In the genomic region with DNA sequence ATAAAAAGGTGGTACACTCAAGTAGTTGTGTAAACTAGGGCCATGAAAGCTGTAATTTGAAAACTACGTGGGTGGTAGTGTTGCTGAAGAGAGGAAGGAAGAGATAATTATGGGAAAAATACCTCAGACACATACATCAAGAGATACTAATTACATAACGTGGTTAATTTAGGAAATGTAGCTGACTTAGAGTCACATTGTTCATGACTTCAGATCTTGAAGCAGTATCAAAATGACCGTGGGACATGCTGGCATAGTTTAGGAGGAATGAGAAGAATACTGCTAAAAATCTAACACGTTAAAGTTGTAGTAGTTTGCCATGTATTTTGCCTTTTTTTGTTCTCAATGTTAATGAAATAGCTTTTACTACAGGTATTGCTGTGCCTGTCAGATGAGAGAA, we compare ENCODE assay signal across 21 mouse cellular contexts.
DNase-seq lines count a peak whose midpoint lies in the region; ATAC-seq and TF ChIP-seq lines count a peak whose summit lies in the region.
"Had no signal": no experiment of that assay in that cellular context is flagged by ENCODE, and none has a peak within 500 bp of the region (broad histone marks: within the 10 kb centered on the region; RNA-seq: fewer than 3 reads in every experiment).

No protein-coding gene starts in this region.

- H3K4me3 ChIP-seq in left cerebral cortex, adult 2 months, result no peak overlapping the region
- H3K4me3 ChIP-seq: embryonic facial prominence, embryonic 10.5 days; embryonic facial prominence, embryonic 12.5 days; forebrain, embryonic 13.5 days; forebrain, embryonic 15.5 days had no signal

- TF ChIP-seq CTCF in left cerebral cortex, adult 2 months (IDR thresholded peaks at IDR 0.05), result no peak

- H3K27ac ChIP-seq in left cerebral cortex, adult 2 months, result peak overlapping the region; percentile 63; the same call in 1 of the 2 replicates
- H3K27ac ChIP-seq: embryonic facial prominence, embryonic 10.5 days; embryonic facial prominence, embryonic 12.5 days; forebrain, embryonic 13.5 days; forebrain, embryonic 15.5 days had no signal

- DNase-seq in frontal cortex, postnatal 10 days (ENCODE audit: low spot score in 2 of 2), result no peak
- no peak for DNase-seq in left cerebral cortex, adult 2 months (ENCODE audit: extremely low spot score in 1 of 2, low spot score in 2 of 2)
- no peak for DNase-seq in left cerebral cortex, adult 18-20 months (ENCODE audit: low spot score in 2 of 2)
- peak; percentile 24 for DNase-seq in brain, adult 2 months (ENCODE audit: low read depth, low spot score)
- DNase-seq: adrenal gland, adult 8-10 months; adrenal gland, postnatal 14 days; B cell, adult 2 months; cerebellum, adult 11-12 months; cerebellum, adult 2 months; cerebellum, adult 9-10 months; cerebellum, postnatal 10 days; cerebellum, postnatal 25 days; forebrain, postnatal 0 days had no signal

- ATAC-seq in frontal cortex, adult (ENCODE audit: low TSS enrichment), result peak; percentile 79
- ATAC-seq: activated CD4-positive, CD25-positive, alpha-beta regulatory T cell, adult 4 months; CD4-positive, CD25-positive, alpha-beta regulatory T cell, adult 4 months; forebrain, embryonic 13.5 days; forebrain, embryonic 15.5 days; forebrain, postnatal 0 days; Patski had no signal

- intact Hi-C loops in left cerebral cortex, adult 2 months (cut with DNase I), result loop anchor here (5.0 kb wide), 3 partner anchors 103 to 418 kb away; no protein-coding TSS in a partner anchor
